Mouse (Mus musculus) intestine, embryonic 16.5 days (tissue): ENCODE results near the gene Apol9b. TPM values are rescaled to one million over a fixed set of nuclear protein-coding genes. Genes with fewer than 3 reads are reported as not detected.
"Not testable (repeated sequence)": the region's sequence is repeated elsewhere in the genome, so short reads cannot be mapped to it uniquely, and the experiment has no call there.

Source experiments
- ATAC-seq: fragments of 200-750 bp; cut with Nextera tagmentation; 2 replicates; pipeline ENCODE4 v1.8.0; 2017; ENCODE audit warnings: moderate TSS enrichment, moderate library complexity
- H3K27ac ChIP-seq: fragments of 300-500 bp; sonication (generic); 2 replicates; pipeline ENCODE4 v1.5.1; 2014; ENCODE audit warnings: mild to moderate bottlenecking, low read length
- H3K27me3 ChIP-seq: fragments of 300-500 bp; sonication (generic); replicated peaks from 2 replicates; pipeline ENCODE4 v1.6.1; 2014; ENCODE audit warnings: low read length, control low read depth, mixed read lengths; ENCODE audit not compliant: control insufficient read depth, insufficient read depth
- H3K36me3 ChIP-seq: fragments of 300-500 bp; sonication (generic); 2 replicates; pipeline ENCODE4 v1.6.1; 2014; ENCODE audit warnings: low read length, control low read depth; ENCODE audit not compliant: control insufficient read depth, insufficient read depth
- H3K4me1 ChIP-seq: fragments of 300-500 bp; sonication (generic); 2 replicates; pipeline ENCODE4 v1.6.1; 2014; ENCODE audit warnings: low read length, control low read depth, mixed read lengths; ENCODE audit not compliant: control insufficient read depth, insufficient read depth
- H3K4me2 ChIP-seq: fragments of 300-500 bp; sonication (generic); 2 replicates; pipeline ENCODE4 v1.6.1; 2014; ENCODE audit warnings: low read depth, low read length, control low read depth
- H3K4me3 ChIP-seq: fragments of 300-500 bp; sonication (generic); 2 replicates; pipeline ENCODE4 v1.5.1; 2014; ENCODE audit warnings: mild to moderate bottlenecking, low read length
- H3K9ac ChIP-seq: fragments of 300-500 bp; sonication (generic); 2 replicates; pipeline ENCODE4 v1.6.1; 2014; ENCODE audit warnings: low read depth, low read length
- H3K9me3 ChIP-seq: fragments of 300-500 bp; sonication (generic); 2 replicates; pipeline ENCODE4 v1.6.1; 2016; ENCODE audit warnings: low read length, control low read depth; ENCODE audit not compliant: control insufficient read depth
- WGBS: fragments of 180-500 bp; shearing (Covaris S2); extraction: QIAGEN DNeasy Blood & Tissue Kit; methylation state at CpG from one replicate; pipeline ENCODE4 v1.1.7; 2014; 5-methylcytosine and 5-hydroxymethylcytosine counted together
- polyA plus RNA-seq: library from polyadenylated mRNA; unstranded; fragments of >200 nt; fragmentation: Nextera tagmentation; extraction: Ambion mirVana; gene quantifications from 2 replicates; pipeline ENCODE4 v1.2.1, GENCODE M21; 2015

Apol9b gene
- polyA plus RNA-seq, result 0.11 and 0.13 TPM in 2 replicates

DNA sequence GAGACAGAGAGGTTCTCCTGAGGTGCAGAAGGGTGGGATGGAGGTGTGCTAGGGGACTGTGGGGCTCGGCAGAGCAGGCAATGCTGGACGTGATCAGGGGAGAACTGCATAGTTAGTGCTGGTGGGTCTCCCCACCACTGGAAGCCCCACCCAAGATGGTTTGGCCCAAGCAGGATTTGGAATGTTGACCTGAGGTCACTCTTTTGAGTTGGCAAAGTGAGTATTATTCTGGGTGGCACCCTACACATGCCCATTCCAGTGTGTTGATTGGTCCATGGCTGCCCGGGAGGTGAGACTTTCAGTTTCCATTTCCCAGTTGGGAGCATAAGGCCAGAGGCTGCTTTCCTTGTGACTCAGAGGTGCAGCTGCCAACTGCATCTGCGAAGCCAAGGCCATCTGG, at the start of gene Apol9b:
Gene Apol9b (plus strand): TSS at position 301 of the 400 bp plus-strand sequence.
- 90% methylated on average over 2 of the region's 4 CpGs for whole genome bisulfite sequencing
- H3K36me3 ChIP-seq, H3K27ac ChIP-seq, ATAC-seq, H3K4me2 ChIP-seq, H3K9ac ChIP-seq, H3K9me3 ChIP-seq, H3K4me3 ChIP-seq, H3K4me1 ChIP-seq, H3K27me3 ChIP-seq: not testable (repeated sequence)

DNA sequence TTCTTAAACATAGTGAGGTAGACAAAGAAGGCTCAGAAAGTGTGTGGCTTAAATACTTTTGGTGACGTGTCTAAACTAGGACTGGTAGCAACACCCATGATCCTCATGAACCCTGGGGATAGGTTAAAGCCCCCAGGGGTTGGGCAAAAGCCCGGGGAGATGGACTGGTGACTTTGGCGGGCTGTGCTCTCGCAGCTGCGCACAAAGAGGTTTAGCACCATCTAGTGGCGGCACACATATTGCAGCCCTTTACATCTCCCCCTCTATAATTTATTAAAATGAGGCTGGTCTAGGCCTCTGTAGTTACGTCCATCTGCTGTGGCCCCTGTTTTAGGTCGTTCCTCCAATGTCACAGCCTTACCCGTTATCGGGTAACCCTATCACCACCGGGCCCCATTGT, 44.9 kb upstream of the Apol9b start:
- H3K9me3 ChIP-seq, H3K36me3 ChIP-seq, H3K27me3 ChIP-seq, H3K4me1 ChIP-seq, H3K4me2 ChIP-seq, ATAC-seq, H3K9ac ChIP-seq, H3K4me3 ChIP-seq, H3K27ac ChIP-seq: not testable (repeated sequence)
- 2% methylated on average over 9 of the region's 11 CpGs for WGBS

DNA sequence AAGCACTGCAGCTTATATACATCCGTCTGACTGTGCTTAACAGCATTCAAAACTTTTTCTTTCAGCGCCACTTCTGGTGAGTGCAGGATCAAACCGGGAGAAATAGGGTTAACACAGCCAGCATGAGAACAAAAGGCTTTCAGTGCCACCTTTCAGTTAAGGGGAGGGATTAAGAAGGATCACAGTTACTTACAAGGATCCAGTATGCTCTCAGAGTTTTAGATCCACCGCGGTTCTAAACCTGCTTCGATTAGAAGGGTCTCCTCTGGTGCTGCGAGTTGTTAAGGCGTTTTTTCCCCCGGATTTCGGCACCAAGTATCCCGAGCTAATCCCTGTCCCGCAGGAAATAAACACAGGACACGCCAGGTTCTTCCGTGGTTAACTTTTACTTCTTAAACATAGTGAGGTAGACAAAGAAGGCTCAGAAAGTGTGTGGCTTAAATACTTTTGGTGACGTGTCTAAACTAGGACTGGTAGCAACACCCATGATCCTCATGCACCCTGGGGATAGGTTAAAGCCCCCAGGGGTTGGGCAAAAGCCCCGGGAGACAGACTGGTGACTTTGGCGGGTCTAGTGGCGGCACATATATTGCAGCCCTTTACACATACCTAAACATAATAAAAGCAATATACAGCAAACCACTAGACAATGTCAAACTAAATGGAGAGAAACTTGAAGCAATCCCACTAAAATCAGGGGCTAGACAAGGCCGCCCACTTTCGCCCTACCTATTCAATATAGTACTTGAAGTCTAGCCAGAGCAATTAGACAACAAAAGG, 37.1 kb upstream of the Apol9b start:
- not testable (repeated sequence) for ATAC-seq, H3K9me3 ChIP-seq, H3K36me3 ChIP-seq, H3K4me1 ChIP-seq, H3K27ac ChIP-seq, H3K27me3 ChIP-seq
- peak overlapping the region; percentile 48 for H3K4me2 ChIP-seq
- WGBS, result 10% methylated on average over 19 of the region's 20 CpGs
- H3K9ac ChIP-seq, result 0 out of 2 replicates have a peak overlapping the region, but pooled peaks have one; percentile 40
- peak overlapping the region; percentile 33 for H3K4me3 ChIP-seq

DNA sequence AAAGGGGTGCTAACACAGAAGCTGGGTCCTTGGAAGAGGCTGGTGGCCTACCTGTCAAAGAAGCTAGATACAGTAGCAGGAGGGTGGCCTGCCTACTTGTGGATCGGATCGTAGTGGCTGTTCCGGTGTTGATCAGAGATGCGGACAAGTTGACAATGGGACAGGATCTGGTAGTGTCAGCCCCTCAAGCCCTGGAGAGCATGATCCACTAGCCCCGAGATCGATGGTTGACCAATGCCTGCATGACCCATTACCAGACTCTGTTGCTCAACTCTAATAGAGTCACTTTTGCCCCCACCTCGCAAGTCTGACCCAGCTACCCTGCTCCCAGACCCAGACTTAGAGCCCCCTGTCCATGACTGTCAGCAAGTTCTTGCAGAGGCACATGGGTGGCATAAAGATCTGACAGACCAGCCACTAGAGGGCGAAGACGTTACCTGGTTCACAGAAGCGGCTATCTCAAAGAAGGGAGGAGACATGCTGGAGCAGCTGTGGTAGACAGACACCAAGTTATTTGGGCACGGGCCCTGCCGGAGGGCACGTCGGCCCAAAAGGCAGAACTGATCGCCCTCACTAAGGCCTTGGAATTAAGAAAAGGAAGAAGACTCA, 34.0 kb upstream of the Apol9b start:
- 36% methylated on average over 11 of the region's 15 CpGs for WGBS
- H3K36me3 ChIP-seq, H3K4me3 ChIP-seq, H3K4me1 ChIP-seq, H3K9me3 ChIP-seq, H3K27ac ChIP-seq, H3K27me3 ChIP-seq, H3K4me2 ChIP-seq, H3K9ac ChIP-seq: not testable (repeated sequence)
- peak; percentile 33; the same call in 1 of the 2 replicates for ATAC-seq

DNA sequence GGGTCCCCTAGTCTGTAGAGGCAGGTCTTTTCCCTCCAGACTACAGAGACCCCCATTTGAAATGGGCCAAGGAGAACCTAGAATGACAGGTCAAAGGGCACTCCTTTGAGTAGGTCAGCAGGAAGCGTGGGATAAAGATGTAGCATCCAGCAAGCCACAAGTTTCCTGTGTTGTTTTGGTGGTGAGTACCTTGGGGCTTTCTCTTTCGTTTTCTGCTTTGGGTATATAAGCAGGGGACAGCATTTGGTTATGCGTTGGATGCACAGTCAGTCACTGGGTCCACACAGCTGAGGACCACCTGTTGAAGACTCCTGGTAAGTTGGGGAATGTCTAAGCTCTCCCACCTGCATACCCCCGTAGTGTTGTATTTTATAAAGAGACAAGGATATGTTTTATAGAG, 30.2 kb upstream of the Apol9b start, which contains the start of gene Apol7e:
Gene Apol7e (plus strand): TSS at position 202 of the 400 bp plus-strand sequence.
- H3K4me1 ChIP-seq, result not testable (repeated sequence)
- WGBS, result 83% methylated on average over 4 of the region's 4 CpGs

GRCm38 (mm10) chr15:77705306-77705705, 23.5 kb upstream of the Apol9b start:
- not testable (repeated sequence) for H3K9me3 ChIP-seq, H3K36me3 ChIP-seq, H3K27ac ChIP-seq, H3K9ac ChIP-seq, H3K4me3 ChIP-seq, H3K4me2 ChIP-seq, H3K27me3 ChIP-seq, ATAC-seq, H3K4me1 ChIP-seq
- 66% methylated on average over 3 of the region's 3 CpGs for WGBS

More for the DNA sequence above, 30.2 kb upstream of the Apol9b start, which contains the start of gene Apol7e:
- not testable (repeated sequence) for ATAC-seq, H3K9ac ChIP-seq, H3K27ac ChIP-seq, H3K4me2 ChIP-seq, H3K9me3 ChIP-seq, H3K36me3 ChIP-seq, H3K27me3 ChIP-seq, H3K4me3 ChIP-seq

DNA sequence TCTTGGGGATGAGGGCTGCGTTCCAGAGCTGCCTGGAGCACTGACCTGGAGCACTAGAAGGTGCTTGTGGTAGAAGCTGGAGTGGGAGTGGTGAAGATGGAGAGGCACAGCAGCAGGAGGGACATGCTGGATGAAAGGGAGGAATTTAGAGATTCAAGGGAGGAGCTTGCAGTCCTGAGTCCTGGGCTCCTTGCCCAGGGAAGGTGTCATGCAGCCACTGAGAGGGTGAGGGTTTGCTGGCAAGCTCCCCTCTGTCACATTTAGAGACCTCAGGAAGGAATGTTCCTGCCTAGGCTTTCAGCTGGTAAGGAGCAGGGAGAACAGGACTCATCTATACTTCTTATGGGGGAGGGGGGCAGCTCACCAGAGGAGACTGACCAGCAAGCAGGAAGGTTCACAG, 19.9 kb upstream of the Apol9b start:
- not testable (repeated sequence) for H3K4me2 ChIP-seq, H3K36me3 ChIP-seq, H3K27me3 ChIP-seq, H3K9me3 ChIP-seq, H3K4me3 ChIP-seq, ATAC-seq, H3K4me1 ChIP-seq, H3K27ac ChIP-seq, H3K9ac ChIP-seq
- no CpG with 5 or more reads among the region's 1 CpGs for WGBS

GRCm38 (mm10) chr15:77718240-77718639, 10.6 kb upstream of the Apol9b start:
- H3K27me3 ChIP-seq, H3K9ac ChIP-seq, H3K4me1 ChIP-seq, H3K36me3 ChIP-seq, H3K27ac ChIP-seq, H3K9me3 ChIP-seq, H3K4me3 ChIP-seq, ATAC-seq, H3K4me2 ChIP-seq: not testable (repeated sequence)
- WGBS, result 50% methylated on average over 2 of the region's 6 CpGs

GRCm38 (mm10) chr15:77721509-77721908, 7.3 kb upstream of the Apol9b start:
- H3K36me3 ChIP-seq, H3K27ac ChIP-seq, ATAC-seq, H3K9me3 ChIP-seq, H3K4me1 ChIP-seq, H3K27me3 ChIP-seq, H3K4me2 ChIP-seq, H3K9ac ChIP-seq, H3K4me3 ChIP-seq: not testable (repeated sequence)
- no CpG with 5 or more reads among the region's 3 CpGs for WGBS
